Mouse (Mus musculus): Measurements from ENCODE around the gene Tlr2.

- no peak for TF ChIP-seq CTCF (IDR thresholded peaks at IDR 0.05; ENCODE audit: insufficient read depth, low read length)
- no peak for TF ChIP-seq POLR2A (IDR thresholded peaks at IDR 0.05; ENCODE audit: borderline replicate concordance, extremely low read depth, low read depth, low read length)
Measured at GRCm38 (mm10) chr3:83844766-83845520, 3.4 kb upstream of the Tlr2 start.
